Mouse (Mus musculus) adrenal gland (tissue): ENCODE data around the gene Ftl1-ps1.

Source experiments
- intact Hi-C: fragments of 180-260 bp; cut with DNase I; formaldehyde crosslinking; loops from one replicate; pipeline ENCODE4 v1.15.1; 2025
- long read RNA-seq, 2 experiments: library from polyadenylated mRNA; unstranded; transcript quantifications; one replicate each; pipeline ENCODE4 v2.0.0; 2020; ENCODE audit warnings: borderline replicate concordance in 1 of 2; ENCODE audit not compliant: insufficient replicate concordance in 1 of 2
- microRNA-seq, 2 experiments: library from miRNA; unstranded; fragments of <30 nt; microRNA quantifications; one replicate each; pipeline ENCODE4; 2019

Ftl1-ps1 gene
- long read RNA-seq, experiment 1, transcript Ftl1-ps1-202 (1 exons, 938 nt): major isoform, 39 of 40 reads
- long read RNA-seq, experiment 1, partial matches to known transcripts: 0 of 40 reads
- long read RNA-seq, experiment 1, other reads (novel, unspliced or antisense): 1 of 40 reads
- long read RNA-seq, experiment 2, transcript Ftl1-ps1-202 (1 exons, 938 nt): major isoform, 19 of 19 reads
- long read RNA-seq, experiment 2, partial matches to known transcripts: 0 of 19 reads
- long read RNA-seq, experiment 2, other reads (novel, unspliced or antisense): 0 of 19 reads

DNA sequence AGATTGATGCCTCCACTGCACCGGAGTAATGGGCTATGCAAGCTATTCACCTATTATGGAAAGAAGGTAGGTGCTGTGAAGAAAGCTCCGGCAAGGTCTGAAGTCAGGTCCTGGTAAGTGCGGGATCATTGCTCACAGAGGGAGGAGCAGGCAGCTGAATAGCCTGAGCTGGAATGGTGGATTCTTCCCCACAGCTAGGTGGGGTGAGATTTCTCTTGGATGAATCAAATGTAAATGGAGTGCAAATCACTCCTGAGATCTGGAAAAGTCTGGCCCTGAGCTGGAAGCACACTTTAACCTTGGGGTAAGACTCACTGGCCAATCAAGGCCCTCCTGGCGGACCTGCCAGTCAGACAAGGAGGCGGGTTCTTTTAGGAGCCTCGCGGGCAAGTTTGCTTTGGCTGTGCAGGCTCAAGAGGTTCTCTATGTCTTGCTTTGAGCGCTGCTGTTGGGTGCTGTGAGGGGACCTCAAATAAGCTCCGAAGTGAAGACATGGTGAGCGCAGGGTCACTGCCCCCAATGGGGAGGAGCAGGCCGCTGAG is at the start of gene Ftl1-ps1:
Ftl1-ps1 (plus strand) TSS at position 397 of the 542 bp plus-strand sequence.
- intact Hi-C loops: no loop called here

DNA sequence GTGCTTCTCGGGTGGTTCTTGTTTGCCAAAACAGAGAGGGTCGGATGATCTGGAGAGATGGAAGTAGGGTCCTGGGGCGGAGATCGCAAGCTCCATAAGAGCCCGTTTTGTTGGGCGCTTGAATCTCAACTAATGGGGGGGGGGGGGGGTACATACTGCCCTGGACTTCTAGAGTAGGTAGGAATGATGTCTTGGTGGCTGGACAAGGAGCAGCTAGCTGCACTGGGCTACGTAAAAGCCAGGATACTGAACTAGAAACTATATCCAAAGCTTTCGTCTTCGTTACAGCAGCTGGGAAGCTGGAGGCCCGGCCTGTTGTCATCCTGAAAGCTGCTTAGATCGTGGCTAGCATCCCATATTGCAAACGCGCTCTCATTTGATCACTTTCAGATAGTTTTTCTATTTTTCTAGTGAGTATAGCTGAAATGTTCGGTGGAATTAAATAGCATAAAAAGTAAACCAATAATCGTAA is 49.0 kb upstream of the Ftl1-ps1 start:
- intact Hi-C loops: no loop called here

DNA sequence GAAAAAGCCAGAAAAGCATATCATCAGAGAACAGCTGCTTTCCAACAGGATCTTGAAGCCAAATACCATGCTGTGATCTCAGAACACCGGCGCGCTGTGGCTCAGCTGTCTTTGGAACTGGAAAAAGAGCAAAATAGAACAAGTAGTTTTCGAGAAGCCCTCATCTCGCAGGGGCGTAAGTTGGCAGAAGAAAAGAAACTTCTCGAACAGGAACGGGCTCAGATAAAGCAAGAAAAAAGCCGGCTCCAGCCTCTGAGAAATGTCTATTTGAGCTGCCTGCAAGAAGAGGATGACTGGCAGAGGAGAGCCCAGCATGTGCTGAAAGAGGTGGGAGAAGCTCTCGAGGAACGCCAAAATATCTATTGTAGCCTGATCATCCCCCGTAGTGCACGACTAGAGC is 43.0 kb upstream of the Ftl1-ps1 start:
- intact Hi-C loops: no loop called here

DNA sequence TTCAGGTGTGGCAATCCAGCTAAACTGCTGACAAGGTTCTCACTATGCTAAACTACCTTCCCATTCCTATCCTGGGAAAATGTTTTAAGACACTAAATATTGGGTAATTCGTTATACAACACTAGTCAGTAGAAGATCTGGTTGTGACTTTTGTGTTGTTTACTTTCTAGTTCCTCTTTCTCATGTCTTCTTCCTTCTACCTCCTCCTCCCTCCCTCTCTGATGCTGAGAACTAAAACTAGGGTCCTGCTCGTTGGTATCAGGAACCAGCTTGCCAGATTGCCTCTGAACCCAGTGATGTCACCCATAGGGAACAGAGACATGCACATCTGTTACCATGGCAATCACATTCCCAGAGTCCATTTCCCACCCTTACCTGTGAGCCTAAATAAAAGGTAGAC is 37.3 kb upstream of the Ftl1-ps1 start:
- intact Hi-C loops: loop anchor here (10.0 kb wide), 1 partner anchor 113 kb away; no protein-coding TSS in a partner anchor

DNA sequence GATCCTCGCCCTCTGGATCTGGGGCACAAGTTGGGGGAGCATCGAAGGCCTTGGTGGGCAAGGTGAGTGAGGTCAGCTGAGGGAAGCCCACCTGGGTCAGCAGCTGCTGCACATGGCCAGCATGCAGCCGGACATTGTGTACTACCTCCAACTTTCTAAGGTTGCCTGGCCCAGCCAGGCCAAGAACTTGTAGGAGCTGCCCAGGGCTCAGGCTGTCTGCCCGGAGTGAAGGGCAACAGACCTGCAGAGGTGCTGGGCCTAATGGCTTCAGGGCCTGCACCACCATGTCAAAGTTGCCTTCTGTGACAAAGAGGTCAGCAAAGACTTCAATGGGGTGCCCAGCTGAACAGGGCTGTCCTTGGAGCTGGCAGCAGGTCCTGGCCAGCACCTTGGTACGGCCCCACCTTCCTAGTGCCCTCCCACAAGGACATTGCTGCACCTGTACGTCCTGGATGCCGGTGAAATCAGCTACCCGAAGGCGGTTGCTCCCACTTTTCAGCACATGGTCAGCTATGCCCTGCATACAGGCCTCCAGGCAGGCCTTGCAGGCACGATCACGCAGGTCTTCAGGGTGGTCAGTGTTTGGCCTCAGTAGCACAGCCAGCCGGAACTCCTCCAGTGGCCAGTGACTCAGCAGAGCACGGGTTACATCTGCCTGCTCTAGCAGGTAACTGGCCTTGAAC is 36.2 kb upstream of the Ftl1-ps1 start:
- intact Hi-C loops: loop anchor here (10.0 kb wide), 1 partner anchor 111 kb away; no protein-coding TSS in a partner anchor

DNA sequence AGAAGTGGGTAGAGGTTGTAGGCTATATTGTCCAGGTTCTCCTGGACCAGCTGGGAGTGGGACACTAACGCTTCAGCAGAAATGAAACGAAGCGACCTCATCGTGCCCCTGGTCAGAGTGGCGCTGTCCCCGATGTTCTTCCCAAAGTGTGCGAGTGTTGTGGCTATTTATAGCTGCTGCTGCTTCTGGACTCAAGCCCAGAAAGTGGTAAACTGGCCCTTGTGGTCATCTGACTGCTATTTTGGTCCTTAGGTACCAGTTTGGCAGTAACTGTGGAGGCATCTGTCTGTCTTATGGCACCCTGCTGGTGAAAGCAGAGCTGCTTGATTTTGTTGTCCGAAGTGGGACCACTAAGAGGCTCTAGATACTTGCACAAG is 35.6 kb upstream of the Ftl1-ps1 start, which contains the start of gene Lrrc14b:
Lrrc14b (minus strand) TSS at position 147 of the 377 bp plus-strand sequence.
- intact Hi-C loops: loop anchor here (10.0 kb wide), 1 partner anchor 111 kb away; no protein-coding TSS in a partner anchor

DNA sequence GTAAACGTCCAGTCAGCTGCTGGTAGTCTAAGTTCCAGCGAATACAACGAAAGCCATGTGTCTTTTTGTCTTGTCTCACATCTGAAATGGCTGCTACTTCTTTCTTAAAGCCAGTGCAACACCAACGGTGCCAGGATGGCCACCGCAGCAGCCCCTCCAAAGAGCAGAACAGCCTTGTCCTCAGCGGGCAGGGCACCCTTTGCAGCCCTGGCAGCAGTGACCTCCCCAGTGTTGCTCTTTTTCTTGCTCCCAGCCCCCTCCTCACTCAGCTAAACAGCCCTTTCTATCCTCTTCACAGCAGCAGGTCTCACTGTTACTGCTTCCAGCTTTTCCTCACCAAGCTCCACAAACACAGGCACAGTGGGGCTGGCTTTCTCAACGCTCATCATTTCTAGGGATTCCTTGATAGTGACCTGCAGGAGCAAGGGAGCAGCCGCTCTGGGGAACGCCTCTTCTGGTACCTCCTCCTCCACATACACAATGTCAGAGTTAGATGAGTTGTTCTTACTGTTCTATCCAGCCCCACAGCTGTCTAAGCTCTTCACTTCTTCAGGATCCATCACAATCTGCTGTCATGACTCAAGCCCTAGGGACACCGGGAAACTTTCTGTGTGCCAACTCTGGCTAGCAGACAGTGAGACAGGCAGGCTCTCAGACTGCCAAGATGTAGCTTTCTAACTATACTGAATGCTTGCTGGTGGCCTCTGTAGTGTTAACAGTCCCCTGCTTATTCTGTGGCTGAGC is 17.8 kb upstream of the Ftl1-ps1 start:
- intact Hi-C loops: no loop called here

DNA sequence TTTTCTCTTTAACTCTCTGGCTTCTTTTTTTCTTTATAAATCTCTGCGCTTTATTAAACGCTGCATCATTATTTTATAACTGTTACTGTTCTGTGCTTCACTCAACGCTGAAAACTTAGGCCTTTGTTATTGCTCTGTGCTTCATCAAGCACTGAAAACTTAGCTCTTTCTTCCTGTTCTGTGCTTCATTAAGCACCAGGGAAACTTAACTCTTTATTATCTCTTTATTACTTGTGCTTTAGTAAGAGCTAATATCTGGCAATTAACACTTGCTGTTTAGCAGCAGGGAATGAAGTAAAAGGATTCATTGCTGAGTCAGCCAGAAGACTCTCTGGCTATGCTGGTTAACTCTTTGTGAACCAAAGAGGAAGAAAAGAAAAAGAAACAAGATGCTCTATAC is 17.2 kb upstream of the Ftl1-ps1 start:
- intact Hi-C loops: no loop called here

DNA sequence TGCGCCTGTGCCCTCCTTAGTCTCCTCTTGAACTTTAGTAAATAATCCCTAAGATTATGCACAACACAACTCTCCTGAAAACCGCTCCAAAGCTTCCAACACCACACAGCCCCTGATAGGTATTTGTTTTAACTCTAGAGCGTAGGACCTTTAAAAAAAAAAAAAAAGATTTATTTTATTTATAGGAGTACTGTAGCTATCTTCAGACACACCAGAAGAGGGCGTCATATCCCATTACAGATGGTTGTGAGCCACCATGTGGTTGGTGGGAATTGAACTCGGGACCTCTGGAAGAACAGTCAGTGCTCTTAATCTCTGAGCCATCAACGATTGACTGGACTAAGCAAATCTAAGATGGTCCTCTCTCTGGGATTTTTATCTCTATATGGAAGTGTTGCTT is 9.8 kb upstream of the Ftl1-ps1 start:
- intact Hi-C loops: no loop called here

DNA sequence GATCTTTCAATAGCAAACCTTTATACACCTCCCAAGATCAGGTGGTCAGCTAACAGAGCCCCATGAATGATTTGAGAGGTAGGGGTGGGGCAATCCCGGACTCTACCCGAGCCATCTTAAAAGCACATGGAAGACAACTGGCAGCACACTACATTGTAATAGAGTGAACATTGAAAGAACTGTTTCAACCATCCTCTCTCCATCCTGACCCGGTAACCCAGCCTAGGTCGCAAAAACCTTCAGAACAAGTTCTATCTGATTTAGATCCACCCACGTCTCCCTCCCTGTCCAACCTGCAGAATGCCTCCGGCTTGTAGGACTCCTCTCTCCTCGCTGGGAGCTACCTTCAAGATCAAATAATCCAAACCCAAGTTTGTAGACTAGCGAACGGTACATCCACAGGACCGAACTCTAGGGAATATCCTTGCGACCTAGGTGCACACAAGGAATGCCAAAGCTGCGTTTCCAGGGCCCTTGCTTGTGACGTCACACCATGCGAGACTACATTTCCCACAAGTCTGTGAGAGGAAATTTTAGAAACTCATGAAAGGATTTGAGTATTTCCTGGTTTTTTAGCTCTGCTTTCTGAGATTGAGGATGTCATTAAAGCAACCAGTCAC is 9.0 kb upstream of the Ftl1-ps1 start, which contains the start of gene Zfp72:
Zfp72 (minus strand) TSS at position 466 of the 620 bp plus-strand sequence.
- intact Hi-C loops: no loop called here

DNA sequence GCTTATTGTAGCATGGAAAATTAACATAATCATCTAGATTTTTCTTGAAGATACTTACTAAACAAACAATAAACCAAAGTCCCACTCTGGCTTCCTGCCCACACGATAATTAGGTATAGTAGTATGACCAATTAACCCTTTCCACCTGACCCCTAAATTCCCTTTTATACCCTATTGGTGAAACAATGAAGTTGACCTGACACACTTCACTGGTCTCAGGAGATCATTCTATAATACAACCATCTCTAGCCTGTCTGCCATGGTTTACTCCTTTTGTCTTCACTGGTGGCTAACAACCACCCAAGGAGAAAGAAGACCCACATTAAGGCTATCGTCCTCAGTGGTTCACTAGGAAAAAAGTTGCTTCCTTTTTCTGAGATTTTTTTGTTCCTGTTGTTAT is 8.3 kb upstream of the Ftl1-ps1 start:
- intact Hi-C loops: no loop called here

DNA sequence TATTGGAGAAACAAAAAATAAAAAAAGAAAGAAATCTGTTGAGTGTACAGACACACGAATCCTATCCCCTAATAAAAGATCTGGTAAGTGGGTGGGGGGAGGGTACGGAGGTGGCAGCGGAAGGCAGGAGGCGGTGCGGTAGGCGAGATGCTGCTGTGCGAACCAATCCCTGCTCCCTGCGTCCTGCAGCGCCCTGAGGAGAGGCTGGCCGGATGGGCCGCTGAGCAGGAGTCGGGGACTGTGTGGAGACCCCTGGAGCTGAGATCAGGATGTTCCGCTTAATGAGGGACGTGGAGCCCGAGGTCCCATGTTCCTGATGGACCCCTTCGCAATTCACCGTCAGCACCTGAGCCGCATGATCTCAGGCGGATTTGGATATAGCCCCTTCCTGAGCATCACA is 40.4 kb downstream of the Ftl1-ps1 start:
- intact Hi-C loops: no loop called here

Small RNA genes lying within 50 kb of the gene (microRNA-seq; reads per million reads assigned to microRNA genes)
- gene Mir692-3: 0 reads per million in 2 experiments
